Mouse (Mus musculus): ENCODE data around the gene Zfp3.

- TF ChIP-seq CTCF (IDR thresholded peaks at IDR 0.05; ENCODE audit: extremely low read depth, insufficient read length, insufficient replicate concordance, low read depth, low read length) (no peak), POLR2A (IDR thresholded peaks at IDR 0.05; ENCODE audit: low read depth, low read length) (no peak)
These were observed 52.8 kb downstream of the Zfp3 start for GRCm38 (mm10) chr11:70816770-70817169.

All from small intestine, adult 2 months (tissue).